Mouse (Mus musculus) liver, adult (tissue): ENCODE data around the gene Swt1.

ENCODE experiments used
- GATA4 ChIP-seq: IDR thresholded peaks from 2 replicates; pipeline ENCODE4 v1.6.1; 2014; ENCODE audit warnings: mild to moderate bottlenecking, low read length; ENCODE audit not compliant: insufficient replicate concordance

Swt1 gene

DNA sequence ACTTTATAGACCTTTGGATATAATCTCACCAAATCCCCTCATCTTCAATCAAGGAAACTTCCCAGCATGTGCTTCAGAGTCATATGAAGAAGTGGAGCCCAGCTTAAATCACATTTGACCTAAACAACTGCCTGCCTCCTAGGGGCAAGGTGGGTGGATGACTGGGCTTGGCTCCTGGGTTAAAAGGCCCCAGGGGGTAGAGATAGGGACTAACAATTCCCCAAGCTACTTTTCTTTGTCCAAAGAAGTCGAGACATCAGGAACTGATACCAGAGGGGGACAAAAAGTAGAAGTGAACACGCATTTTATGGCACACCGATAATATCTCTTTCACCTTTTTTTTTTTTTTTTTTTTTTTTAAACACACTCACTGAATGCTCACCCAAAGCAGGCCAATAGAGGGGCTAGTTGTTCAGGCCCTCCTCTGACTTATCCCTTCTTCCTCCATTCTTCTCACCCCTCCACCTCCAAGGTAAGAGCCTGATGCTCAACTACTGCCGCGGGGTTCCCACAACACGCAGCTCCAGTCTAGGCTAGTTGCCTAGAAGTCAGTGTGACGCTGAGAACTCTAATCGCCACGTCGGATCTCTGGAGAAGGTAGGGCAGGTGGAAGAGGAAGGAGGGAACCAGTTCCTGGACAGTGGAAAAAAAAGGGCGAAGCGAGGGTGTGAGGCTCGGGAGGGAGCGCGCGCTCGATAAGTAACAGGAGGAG lies 84.5 kb downstream of the Swt1 start:
- TF ChIP-seq GATA4, result no peak

DNA sequence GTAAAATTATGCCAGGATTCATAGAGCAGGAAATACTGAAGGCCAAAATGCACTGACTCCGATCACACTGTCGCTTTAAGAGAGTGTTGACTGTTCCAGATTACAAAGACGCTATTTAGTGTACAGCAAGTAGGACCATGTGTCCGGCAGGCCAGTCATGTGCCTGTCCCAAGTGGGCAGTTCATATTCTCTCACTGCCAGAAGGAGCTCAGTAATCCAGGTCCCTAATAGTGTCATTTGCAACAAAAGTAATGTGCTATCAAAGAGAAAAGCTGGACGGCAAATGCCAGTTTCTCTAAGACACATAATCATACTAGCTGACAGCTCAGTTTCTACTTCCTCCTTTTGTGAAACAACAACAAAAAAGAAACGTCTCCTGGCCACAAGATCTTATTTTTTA lies 85.3 kb downstream of the Swt1 start:
- peak; percentile 60; the same call in 1 of the 2 replicates for TF ChIP-seq GATA4

DNA sequence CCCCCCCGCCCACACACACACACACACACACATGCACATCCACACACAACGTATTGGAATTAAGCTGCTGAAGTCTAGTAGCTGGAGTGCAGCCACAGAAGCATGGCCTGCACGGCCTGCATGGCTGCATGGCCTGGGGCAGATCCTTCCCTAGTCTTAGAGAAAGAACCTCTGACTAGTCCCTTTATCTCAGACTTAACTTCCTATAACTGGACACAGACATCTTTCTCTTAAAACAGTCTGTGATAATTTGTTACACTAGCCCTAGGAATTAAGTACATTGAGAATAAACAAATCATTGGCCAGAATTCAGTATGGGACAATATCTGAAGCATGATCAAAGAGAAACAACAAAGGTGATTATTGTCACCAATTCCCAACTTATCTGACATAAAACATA lies 85.9 kb downstream of the Swt1 start:
- no peak for TF ChIP-seq GATA4

DNA sequence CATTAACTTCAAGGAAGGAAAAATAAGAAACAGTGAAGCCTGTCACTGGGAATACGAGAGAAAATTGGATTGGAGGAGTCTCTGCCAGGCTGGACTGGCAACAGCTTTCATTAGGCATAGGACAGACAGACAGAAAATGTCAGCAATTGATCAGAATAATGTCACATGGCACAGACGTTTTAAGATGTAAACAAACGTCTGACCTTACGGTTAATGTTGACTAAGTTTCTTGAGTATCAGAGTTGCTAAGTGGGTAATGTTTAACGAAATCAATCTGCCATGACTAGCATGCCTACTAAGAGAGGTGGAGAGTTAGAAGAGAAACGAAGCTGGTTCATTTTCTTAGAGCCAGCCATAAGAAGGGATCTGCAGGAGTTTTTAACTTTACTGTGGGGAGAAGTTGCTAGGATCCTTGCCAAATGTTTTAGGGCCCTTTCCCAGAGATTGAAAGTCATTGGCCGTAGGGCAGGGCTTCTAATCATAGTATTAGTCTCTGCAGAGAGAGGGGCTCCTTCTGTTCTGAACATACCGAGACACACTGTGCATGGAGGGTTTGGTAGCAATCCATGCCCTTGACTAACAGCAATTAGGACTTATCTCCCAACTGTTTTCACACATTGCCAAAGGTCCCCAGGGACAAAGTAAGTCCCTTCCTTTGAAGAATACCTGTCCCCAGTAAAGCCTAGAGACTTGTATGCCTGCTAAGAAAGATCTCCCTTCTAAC lies 86.8 kb downstream of the Swt1 start:
- no peak for TF ChIP-seq GATA4

GRCm38 (mm10) chr1:151338941-151339340 lies 89.3 kb downstream of the Swt1 start:
- no peak for TF ChIP-seq GATA4

DNA sequence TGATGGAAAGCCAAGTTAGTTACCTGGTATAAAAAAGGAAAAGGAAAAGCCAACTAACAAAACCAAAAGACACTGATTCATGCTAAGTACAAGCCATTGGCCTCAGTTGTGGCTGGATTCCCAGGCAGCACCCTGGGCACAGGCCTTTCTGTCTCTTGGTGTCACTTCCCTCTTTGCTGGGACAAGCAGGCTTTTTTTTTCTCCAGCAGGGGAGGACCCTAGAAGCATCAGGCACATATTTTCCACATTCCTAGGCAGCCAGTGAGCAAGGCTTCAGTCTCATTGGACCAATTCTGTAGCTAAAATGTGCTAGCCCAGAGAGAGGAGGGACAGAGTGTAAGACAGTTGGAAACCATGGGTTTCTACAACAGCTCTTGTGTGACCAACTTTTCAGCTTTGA lies 90.0 kb downstream of the Swt1 start:
- no peak for TF ChIP-seq GATA4

DNA sequence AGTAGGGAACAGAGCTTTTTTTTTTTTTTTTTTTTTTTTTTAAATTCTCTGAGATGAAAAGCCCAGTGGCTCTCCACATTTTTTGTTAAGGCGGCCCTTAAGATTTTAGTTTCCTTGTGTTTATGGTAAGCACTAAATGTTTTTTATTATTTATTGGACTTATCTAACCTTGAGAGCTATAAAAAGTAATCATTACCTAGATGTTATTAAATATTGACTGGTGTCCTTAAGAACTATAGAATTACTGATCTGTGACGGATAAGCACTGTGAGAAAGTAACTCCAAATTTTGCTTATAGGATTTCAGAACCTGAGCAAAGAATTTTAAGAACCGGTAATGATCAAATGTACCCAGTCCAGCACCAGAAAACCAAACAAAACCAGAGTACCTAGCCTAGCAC lies 95.4 kb downstream of the Swt1 start:
- no peak for TF ChIP-seq GATA4

DNA sequence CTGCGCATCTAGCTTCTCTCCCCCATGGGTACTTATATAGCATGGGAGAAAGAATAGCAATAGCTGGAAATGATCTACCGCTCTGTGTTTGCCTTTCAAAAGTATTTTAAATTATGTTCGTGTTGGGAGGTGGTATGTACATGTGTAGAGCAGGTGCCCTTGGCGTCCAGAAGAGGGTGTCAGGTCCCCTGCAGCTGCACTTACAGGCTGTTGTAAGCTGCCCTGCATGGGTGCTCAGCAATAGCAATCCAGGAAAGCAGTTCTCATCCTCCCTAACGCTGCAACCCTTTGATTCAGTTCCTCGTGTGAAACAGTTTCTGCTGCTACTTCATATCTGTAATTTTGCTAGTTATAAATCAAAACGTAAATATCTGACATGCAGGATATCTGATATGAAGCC lies 98.7 kb downstream of the Swt1 start:
- no peak for TF ChIP-seq GATA4

DNA sequence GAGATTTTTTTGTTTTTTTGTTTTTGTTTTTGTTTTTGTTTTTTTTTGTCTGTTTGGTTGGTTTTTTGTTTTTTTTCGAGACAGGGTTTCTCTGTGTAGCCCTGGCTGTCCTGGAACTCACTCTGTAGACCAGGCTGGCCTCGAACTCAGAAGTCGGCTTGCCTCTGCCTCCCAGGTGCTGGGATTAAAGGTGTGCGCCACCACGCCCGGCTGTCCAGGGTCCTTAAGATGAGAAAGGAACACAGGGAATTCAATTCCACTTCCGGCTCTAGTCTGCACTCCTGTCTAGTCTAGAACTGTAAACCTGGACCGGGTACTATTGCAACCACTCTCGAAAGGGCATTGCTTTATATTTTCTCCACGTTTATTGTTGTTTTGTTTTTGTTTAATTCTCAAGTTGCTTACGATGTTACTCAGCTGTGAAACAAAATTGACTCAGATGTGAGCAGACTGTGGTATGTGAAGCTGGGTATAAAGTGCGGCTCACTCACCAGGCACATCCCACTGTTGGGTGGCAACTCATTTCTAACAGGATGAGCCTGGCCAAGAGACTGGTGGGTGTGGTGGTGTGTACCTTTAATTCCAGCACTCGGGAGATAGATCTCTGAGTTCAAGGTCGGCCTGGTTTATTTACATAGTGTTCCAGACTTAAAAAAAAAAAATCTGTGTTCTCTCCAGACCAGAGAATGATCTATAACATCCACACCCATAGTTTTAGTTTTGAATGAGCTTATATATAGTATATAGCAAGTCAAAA lies 99.7 kb downstream of the Swt1 start:
- no peak for TF ChIP-seq GATA4

DNA sequence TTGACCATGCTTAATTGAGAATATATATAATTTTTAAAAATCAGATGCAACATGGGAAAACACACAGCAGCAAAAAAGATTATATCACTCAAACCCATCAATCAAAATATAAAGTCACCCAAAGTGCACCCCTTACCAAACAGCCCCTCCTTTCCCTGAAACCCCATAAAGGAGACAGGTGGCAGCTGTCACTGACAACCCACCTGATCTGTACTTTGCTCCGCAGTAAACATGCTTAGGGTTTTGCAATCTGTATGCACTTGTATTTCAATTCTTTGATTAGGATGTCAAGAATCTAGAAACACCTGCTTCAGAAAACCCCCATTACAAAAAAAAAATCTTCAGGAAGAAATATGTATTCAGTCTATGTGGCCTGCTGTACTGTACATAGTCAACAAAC lies 102.9 kb downstream of the Swt1 start:
- TF ChIP-seq GATA4, result no peak

DNA sequence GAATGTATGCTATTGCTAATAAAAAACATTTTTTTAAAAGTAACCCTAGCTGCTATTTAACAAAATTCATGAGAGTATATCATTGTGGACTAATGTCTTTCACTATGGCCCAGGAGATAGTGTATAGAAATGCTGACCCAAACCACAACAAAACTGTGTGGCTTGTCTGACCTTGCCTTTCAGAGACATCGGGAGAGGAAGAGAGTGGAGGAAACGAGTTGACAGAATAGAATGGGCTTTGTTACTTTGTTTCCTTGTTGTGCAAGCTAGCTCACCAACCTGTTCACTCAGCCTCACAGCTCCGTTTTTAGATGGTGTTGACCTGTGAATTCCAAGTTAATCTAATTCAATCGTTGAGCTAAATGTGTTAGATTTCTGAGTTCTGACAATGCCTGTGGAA lies 107.8 kb downstream of the Swt1 start:
- TF ChIP-seq GATA4, result no peak

DNA sequence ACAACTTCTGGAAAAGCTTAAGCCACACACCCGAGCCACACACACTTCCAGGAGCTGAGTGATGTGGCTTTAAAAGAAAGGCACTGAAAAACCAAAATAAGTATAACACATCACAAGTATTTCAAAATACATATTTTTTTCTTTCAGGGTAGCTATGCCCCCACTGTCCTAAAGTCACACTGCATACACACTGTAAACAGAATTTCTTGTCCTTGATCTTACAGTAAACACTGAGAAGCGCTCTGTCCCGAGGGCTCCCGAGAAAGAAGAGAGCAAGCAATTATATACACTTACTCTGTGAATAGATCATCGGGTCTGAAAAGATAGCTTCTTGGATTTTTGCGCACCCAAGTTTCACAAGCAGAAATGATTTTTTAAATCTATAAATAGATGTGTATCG lies 109.0 kb downstream of the Swt1 start:
- no peak for TF ChIP-seq GATA4
